Mouse (Mus musculus) left cerebral cortex, postnatal 4 days (tissue): ENCODE measurements around the gene Gm49510. TPM values are rescaled to one million over a fixed set of nuclear protein-coding genes. Genes with fewer than 3 reads are reported as not detected.
A peak's percentile ranks its signal among the peaks of the same experiment; 100 is the strongest.

Experiments used
- DNase-seq: peaks from one replicate; pipeline ENCODE4 v3.0.0-alpha.2; 2022
- intact Hi-C: fragments of 180-260 bp; cut with DNase I; formaldehyde crosslinking; loops from one replicate; pipeline ENCODE4 v1.15.1; 2025
- microRNA-seq: library from miRNA; unstranded; fragments of <30 nt; microRNA quantifications from one replicate; pipeline ENCODE4 v1.2.0, GENCODE M21; 2022
- total RNA-seq, 2 experiments: library from RNA; stranded (reverse); gene quantifications; 2 replicates each; pipeline ENCODE4 v1.2.3; 2021

Gene Gm49510
- total RNA-seq, 2 experiments from 2014 or later, result not detected

DNA sequence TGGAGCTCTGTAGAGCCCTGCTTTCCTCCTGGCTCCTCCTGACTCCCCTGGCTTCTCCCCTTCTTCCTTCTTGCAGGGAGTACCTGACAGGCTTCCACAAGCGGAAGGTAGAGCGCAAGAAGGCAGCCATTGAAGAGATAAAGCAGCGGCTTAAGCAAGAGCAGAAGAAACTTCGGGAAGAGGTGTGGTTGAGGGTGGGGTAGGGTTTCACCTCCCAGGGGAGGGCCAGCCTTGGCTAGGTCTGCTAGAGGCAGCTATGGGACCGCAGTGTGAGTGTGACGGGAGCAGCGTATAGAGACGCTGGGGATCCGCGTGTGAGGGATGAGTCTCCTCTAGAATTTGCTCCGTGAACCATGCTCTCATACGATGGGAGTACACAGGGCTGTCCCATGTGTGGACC is 36.9 kb downstream of the Gm49510 start:
- intact Hi-C loops, result no loop called here
- no peak for DNase-seq

DNA sequence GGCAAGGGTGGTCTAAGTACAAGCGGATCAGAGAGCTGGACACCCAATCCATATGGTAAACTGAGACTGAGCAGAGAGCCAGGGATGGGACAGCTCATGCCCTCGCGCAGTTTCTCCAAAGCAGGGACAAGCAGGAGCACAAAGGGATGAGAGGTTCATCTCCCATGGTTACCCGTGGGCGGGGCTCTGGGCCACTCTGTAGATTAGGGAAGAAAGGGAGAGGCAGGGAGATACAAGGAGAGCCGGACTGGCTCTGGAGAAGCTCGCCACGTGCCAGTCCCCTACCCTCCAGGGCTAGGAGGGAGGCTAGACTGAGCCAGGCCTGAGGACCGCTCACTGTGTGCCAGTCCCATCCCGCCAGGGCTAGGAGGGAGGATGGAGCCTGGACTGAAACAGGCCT is 37.8 kb downstream of the Gm49510 start:
- intact Hi-C loops, result no loop called here
- DNase-seq, result no peak

DNA sequence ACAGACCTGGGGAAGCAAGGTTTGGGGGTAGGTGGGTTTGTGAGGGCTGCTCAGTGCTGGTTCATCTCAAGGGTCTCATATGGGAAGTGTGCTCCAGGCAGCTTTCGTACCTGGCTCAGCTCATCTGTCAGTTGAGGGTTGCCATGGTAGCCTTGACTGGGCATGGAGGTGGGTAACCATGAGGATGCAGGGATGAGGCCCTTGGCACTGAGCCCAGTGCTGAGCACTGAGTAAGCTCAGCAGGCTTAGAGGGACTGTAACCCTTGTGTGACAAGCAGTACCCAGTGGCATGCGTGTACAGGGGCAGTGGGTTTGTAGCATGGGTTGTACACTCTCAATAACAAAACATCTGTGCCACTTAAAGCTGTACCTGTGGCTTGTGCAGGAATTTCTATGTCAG is 38.5 kb downstream of the Gm49510 start:
- DNase-seq, result peak; percentile 51
- intact Hi-C loops, result no loop called here

DNA sequence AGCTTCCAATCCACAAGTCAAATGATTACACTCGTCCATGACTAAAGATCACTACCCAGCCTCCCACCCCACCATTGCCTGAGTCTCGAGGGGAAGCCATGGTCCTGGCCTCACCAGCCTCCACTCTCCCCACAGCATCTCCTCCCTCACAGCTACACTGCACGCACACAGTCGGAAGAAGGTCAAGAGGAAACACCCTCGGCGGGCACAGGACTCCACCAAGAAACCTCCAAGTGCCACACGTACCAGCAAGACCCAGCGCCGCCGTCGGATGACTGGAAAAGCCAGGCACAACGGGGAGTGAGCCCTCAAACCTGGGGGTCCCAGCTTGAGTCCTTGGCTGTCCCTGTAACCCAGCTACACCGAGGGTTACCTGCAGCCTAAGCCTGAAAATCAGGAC is 40.9 kb downstream of the Gm49510 start:
- DNase-seq, result no peak
- intact Hi-C loops, result no loop called here

DNA sequence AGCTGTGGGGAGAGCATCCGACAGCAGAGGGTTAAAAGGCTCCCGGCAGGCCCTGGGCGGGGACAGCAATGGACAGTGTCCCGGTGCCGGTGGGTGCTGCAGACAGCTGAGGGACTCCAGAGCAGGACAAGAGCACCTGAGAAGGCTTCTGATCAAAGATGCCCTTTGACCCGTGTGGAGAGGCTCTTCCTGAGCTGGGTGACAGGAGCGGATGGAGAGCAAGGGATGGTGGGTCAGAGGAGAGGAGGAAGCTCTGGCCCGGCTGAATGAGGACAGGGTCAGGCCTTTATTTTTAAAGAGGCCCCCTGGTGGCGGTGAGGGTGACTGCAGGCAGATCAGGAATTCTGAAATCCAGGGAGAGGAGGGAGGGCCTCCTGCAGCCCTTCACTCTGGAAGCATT is 43.2 kb downstream of the Gm49510 start:
- intact Hi-C loops, result no loop called here
- DNase-seq, result peak; percentile 82

DNA sequence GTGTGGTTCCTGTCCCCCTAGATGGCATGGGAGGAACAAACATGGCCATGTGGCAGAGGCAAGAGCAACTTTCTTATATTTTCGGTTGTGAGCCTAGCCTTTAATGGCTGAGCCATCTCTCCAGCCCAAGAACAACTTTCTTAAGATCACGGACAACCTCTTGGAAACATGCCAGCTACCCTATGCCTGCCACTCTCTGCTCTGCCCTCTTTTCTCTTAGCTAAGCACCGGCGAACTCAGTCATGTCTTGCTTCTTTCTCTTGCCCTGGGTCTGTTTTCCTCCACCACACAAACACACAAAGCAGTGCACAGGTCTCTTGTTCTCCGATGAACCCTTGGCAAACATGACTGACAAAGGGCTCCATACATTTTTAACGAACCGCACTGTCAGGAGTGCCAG is 46.8 kb downstream of the Gm49510 start:
- no peak for DNase-seq
- intact Hi-C loops, result no loop called here

DNA sequence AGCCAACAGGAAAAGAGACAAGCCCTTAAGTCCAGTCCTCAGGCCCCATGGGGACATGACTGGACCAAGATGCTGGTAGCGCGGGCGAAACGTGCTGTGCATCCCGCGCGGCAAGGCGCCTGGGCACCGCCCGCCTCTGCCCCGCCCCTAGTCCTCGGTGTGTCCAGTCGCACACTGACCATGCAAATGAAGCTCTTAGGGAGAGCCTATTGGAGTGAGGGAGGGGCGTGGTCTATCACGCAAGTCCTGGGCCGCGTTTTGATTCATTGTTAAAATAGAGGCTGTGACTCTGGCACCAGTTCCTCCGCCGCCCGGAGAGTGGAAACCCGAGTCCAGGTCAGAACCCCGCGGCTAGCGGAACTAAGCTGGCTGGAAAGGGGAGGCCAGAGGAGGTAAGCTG is 48.2 kb downstream of the Gm49510 start, which contains the start of gene Triobp:
Gene Triobp (plus strand): TSS at position 68 of the 400 bp plus-strand sequence.
- DNase-seq, result peak; percentile 91
- intact Hi-C loops, result no loop called here

DNA sequence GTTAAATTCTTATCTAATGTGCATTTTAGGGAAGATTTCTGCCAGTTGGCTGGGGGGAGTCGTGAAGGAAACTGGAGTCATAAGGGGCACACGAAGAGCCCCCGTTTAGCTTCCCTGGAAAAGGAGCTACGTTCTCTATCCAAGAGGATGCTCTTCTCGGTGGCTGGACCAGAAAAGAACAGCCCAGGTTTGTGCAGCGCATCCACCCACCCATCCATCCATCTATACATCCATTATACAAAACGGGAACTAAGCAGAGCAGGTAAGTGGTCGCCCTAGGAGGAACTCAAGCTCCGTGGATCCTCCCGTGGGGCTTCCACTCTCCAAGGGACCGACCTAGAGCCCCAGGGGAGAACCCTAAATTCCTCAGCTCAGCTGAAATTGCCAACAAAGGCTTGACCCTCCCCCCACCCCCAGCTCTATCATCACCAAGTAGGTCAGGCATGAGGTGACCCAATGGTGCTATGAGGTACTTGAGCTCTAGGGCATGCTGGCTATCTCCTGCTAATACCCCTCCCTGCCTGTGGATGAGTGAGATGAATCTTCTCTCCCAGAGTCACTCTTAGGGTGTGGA is 48.8 kb downstream of the Gm49510 start:
- DNase-seq, result no peak
- intact Hi-C loops, result no loop called here

DNA sequence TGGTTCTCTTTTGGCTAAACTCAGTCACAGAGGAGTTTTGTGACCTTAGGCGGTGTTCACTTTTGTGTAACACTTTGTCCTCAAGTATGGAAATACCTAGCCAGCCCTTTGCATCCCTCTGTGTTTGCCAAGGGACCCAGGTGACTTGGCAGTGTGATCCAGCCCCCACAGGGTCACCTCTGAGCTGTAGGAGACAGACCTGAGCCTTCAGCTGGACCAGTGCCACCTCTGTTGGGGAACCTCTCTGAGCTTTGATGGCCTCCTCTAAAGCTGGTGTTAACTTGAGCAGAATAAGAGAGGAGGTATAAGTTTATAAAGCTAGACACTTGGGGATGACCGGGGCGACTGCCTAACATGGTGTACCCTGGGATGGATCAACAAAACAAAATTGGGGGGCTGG is 49.4 kb downstream of the Gm49510 start:
- intact Hi-C loops, result no loop called here

DNA sequence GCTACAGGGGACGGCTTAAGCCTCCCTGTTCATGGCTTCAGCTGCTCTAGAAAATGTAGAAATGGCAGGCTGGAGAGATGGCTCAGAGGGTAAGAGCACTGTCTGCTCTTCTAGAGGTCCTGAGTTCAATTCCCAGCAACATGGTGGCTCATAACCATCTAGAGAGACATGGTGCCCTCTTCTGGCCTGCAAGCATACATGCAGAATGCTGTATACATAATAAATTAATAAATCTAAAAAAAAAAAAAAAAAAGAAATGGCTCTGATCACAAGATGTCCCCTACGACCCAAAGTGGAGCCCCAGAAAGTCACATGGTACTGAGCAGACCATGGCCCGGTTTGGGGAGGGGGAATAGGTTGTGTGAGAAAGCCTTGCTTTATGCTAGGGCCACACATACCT is 56.2 kb downstream of the Gm49510 start:
- no peak for DNase-seq
- intact Hi-C loops, result no loop called here

More for the DNA sequence above, 49.4 kb downstream of the Gm49510 start:
- no peak for DNase-seq

DNA sequence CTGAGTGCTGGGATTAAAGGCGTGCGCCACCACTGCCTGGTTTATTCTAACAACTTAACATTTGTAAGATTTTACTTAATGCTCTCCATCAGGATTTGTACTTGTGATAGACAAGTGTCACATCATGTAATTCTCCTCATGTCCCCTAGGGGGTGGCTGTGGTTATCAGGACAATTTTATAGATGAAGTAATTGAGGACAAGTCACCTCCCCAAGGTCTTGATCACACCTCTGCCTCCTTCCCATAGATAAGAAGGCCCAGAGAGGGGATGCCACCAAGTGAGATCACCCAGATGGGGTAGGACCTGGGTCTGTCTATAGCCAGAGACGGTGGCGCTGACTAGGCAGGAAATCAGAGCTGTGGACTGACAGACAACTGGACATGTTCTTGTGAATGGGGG is 56.9 kb downstream of the Gm49510 start:
- DNase-seq, result no peak
- intact Hi-C loops, result no loop called here

DNA sequence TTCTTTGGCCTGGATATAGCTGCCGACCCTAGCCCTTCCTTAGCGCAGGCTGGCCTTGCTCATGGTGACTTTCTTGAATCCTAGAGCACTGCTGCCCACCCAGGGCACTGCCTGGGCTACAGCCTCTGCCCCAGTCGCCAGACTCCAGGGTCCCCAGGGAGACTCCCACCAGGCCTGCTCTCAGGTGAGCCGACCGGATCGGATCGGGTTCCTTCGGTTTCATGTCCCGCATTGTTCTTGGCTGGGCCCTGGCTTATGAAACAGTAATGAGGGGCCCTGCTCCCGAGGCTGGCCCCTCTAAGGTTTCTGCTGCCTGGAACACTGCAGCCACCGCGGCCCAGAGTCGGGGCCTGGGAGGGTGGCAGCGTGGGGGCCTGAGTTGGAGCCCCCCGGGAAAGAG is 57.6 kb downstream of the Gm49510 start:
- DNase-seq, result no peak
- intact Hi-C loops, result no loop called here

DNA sequence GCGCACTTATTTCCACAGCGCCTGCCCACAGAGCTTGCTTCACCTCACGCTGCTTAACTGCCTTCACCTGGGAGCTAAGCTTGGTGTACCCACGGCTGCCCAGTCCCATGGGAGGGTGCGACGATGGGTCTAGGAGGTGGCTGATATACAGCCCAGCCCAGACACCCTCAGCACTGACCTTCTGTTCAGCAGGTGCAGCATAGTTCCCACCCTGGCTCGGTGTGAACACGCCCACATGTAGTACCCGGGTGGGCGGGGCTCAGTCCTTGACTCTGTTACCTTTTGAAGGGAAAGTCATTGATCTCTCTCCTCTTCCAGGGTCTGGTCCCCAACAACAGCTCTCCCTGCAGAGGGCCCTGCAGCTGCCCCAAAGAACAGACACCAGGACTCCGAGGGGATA is 60.1 kb downstream of the Gm49510 start:
- no peak for DNase-seq
- intact Hi-C loops, result no loop called here

DNA sequence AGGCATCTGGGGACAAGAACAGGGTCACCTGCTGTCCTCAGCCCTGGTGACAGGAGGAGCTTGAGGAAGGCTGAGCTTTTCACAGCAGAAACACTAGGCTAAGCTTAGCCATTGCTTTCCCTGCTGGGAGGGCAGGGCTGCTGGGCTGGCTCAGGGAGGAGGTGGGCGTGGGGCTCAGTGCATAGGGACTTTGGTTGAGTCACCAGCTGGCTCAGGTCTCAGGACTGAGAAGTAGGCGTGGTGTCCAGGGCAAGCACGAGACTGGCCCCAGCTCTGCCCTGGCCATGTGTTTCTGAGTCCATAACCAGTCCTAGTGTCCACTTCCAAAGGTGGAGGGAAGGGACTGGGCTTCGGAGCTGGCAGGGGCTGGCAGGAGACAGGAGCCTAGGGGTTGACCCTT is 60.6 kb downstream of the Gm49510 start:
- no peak for DNase-seq
- intact Hi-C loops, result no loop called here

DNA sequence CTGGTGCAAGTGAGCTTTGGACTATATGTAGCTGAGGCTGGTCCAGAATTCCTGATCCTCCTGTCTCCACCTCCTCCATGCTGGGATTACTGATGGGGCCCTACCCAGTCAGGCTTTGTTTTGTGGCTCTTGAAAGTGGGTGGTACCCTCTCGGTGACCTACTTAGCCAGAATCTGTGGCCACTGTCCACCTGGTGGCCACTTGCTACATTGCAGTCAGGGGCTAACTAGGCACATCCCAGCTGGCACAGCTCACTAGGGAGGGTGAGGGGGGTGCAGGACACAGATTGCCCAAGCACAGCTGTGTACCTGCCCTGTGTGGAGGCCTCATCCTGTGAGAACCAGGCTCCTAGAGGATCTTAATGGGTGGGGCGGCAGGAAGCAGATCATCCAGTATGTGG is 63.4 kb downstream of the Gm49510 start:
- intact Hi-C loops, result no loop called here
- DNase-seq, result peak; percentile 79

Small RNAs within 50 kb of the gene (microRNA-seq; reads per million reads assigned to microRNA genes)
- 2.4 reads per million for gene Mir6955

Other genes with a start within 250 kb of the Gm49510 start
- 10 to 100 TPM; 79.2 to 81.2 TPM for gene Elfn2, start 180.9 kb upstream of the Gm49510 start, total RNA-seq
- gene Mfng, start 126.2 kb upstream of the Gm49510 start, total RNA-seq, result 1 to 10 TPM; 7.3 to 7.7 TPM
- 1 to 10 TPM; 5.2 to 5.4 TPM for gene Card10, start 96.6 kb upstream of the Gm49510 start, total RNA-seq
- 1 to 10 TPM; 8.3 to 9.1 TPM for gene Cdc42ep1, start 57.0 kb upstream of the Gm49510 start, total RNA-seq
- not detected for gene Lgals2, start 44.1 kb upstream of the Gm49510 start, total RNA-seq
- 10 to 100 TPM; 59.3 to 65.6 TPM for gene Gga1, start 22.5 kb upstream of the Gm49510 start, total RNA-seq
- gene Sh3bp1, start 101 bp downstream of the Gm49510 start, total RNA-seq, result 1 to 10 TPM; 5.4 to 6.0 TPM
- 100 to 1,000 TPM; 107 to 117 TPM for gene Pdxp, start 14.3 kb downstream of the Gm49510 start, total RNA-seq
- gene Lgals1, start 27.1 kb downstream of the Gm49510 start, total RNA-seq, result 10 to 100 TPM; 25.2 to 29.4 TPM
- gene Nol12, start 35.3 kb downstream of the Gm49510 start, total RNA-seq, result 10 to 100 TPM; 46.5 to 47.8 TPM
- 100 to 1,000 TPM in 1 of 2 experiments, 10 to 100 TPM in 1; 98.7 to 106 TPM for gene Triobp, start 48.1 kb downstream of the Gm49510 start, total RNA-seq
- 10 to 100 TPM; 84.8 to 94.8 TPM for gene H1f0, start 128.8 kb downstream of the Gm49510 start, total RNA-seq
- 1 to 10 TPM in 1 of 2 experiments, not detected in 1; 1.0 TPM for gene Galr3, start 142.2 kb downstream of the Gm49510 start, total RNA-seq
- gene Ankrd54, start 163.2 kb downstream of the Gm49510 start, total RNA-seq, result 10 to 100 TPM; 25.5 to 27.2 TPM
- gene Eif3l, start 175.5 kb downstream of the Gm49510 start, total RNA-seq, result 100 to 1,000 TPM; 116 to 122 TPM
- gene Micall1, start 209.2 kb downstream of the Gm49510 start, total RNA-seq, result 10 to 100 TPM; 61.5 to 66.6 TPM
- 100 to 1,000 TPM; 143 to 152 TPM for gene Polr2f, start 241.3 kb downstream of the Gm49510 start, total RNA-seq
- gene 1700088E04Rik, start 241.6 kb downstream of the Gm49510 start, total RNA-seq, result 10 to 100 TPM; 12.1 to 13.1 TPM